Mouse (Mus musculus): ENCODE data around the gene Olfr552. TPM values are rescaled to one million over a fixed set of nuclear protein-coding genes. Genes with fewer than 3 reads are reported as not detected.
"Not testable (repeated sequence)": the region's sequence is repeated elsewhere in the genome, so short reads cannot be mapped to it uniquely, and the experiment has no call there.

Olfr552 gene
- under 1 TPM; 0.06 to 0.20 TPM for total RNA-seq (2021)
- long read RNA-seq, experiment 1: 0 reads
- long read RNA-seq, experiment 2: 0 reads

GRCm38 (mm10) chr7:102597378-102598031 is at the start of gene Olfr552:
Gene Olfr552, plus strand, starts transcription at chr7:102597770.
- intact Hi-C loops (cut with DNase I): no loop called here
- no peak for TF ChIP-seq CTCF (IDR thresholded peaks at IDR 0.05)
- no peak within 1 kb of the TSS for H3K27ac ChIP-seq
- no peak for DNase-seq
- no peak within 1 kb of the TSS for H3K4me3 ChIP-seq

- no peak for DNase-seq
- TF ChIP-seq CTCF (IDR thresholded peaks at IDR 0.05): no peak
- intact Hi-C loops (cut with DNase I): no loop called here
Observed at GRCm38 (mm10) chr7:102549570-102549969, 48.0 kb upstream of the Olfr552 start, which contains the start of gene Olfr549. Gene Olfr549, plus strand, starts transcription at chr7:102549870.

DNA sequence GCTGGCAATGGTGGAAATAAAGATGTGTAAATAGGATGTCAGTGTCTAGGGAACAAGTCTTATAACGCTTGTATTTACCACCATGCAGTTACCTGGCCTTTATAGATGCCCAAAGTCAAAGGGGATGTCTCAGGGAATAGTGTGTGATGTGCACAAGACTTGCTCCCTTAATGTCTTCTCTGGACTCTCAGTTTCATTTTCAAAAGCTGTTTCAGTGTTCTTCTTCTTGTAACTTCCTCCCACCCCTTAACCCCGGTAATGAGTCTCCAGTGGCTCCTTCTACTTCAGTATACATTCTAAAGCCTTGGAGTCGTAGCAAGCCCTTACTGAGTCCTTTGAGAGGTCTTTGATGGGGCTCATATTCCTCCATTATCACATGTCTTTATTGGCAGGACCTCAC is 44.3 kb upstream of the Olfr552 start:
- intact Hi-C loops (cut with DNase I): no loop called here
- no peak for DNase-seq
- no peak for TF ChIP-seq CTCF (IDR thresholded peaks at IDR 0.05)
- no peak overlapping the region for H3K4me3 ChIP-seq
- no peak overlapping the region for H3K27ac ChIP-seq

More at GRCm38 (mm10) chr7:102549570-102549969, 48.0 kb upstream of the Olfr552 start, which contains the start of gene Olfr549:
- Histone ChIP-seq H3K4me3 (no peak within 1 kb of the TSS), H3K27ac (no peak within 1 kb of the TSS)

DNA sequence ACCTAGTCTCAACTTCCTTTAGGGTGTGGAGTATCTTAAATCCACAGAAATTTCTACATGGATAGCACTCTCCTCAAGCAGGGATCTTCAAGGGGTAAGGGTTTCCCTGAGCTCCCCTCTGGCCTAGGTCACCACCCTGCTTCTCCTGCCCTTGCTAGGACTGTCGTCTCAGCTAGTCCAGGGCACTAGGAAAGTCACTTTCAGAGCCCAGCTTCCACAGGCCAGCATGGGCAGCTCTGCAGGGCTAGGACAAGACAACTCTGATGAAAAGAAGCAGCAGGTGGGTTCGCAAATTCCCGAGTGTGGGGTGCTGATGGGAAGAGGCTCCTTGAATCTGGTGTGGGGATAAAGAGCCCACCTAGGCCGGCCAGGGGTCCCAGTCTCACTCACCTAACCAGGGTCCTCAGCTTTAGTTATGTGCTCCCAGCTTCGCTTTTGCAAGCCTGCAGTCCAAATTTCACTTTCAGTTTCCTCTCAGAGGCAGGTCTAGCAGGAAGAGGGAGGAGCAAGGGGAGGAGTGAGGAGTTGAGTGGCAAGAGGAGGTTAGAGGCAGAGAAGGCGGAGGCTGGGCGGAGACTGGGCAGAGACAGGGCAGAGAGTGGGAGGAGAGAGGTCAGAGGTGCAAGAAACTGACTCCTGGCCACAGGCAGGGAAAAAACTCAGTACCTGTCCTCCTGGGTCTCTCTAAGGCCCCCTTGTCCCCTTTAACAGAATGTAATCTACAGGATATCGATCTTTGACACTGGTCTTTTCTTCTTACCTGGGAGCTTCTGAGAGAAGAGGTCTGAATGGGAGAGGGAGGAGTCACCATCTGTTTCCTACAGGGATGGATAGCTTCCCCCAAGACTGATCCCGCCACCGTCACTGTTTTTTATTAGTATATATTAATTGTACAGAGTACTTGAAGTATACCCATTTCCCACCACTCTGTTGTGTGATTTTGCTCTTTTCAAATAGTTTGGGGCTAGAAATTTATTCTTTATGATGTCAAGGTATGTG is 32.3 kb upstream of the Olfr552 start, which contains the start of gene Trim21:
TSS of gene Trim21 (minus strand) at position 488 of the 999 bp plus-strand sequence.
- TF ChIP-seq CTCF (IDR thresholded peaks at IDR 0.05): no peak
- DNase-seq: peak; percentile 91
- intact Hi-C loops (cut with DNase I): loop anchor here (5.0 kb wide), 1 partner anchor 53 kb away; no protein-coding TSS in a partner anchor
- peak within 1 kb of the TSS; percentile 82 for H3K4me3 ChIP-seq
- H3K27ac ChIP-seq: peak within 1 kb of the TSS; percentile 84

DNA sequence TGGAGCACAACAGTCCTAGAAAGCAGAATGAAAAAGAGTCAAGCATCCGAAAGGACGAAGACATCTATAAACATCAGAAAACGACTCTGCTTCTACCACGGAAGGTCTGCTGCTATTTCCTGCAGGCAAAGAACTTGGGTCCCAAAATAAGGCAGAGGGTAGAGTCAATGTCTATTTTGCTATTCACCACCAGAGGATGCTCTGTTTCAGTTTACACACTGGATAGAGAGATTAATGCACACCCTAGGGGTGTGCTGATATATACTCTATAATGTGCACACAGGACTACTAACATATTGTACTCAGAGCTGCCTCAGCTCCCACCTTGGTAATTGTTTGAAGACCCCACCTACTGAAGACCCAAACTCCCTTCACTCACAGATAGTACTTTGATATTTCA is 31.4 kb upstream of the Olfr552 start:
- intact Hi-C loops (cut with DNase I): loop anchor here (5.0 kb wide), 1 partner anchor 54 kb away; no protein-coding TSS in a partner anchor
- no peak for TF ChIP-seq CTCF (IDR thresholded peaks at IDR 0.05)
- no peak for DNase-seq
- Histone ChIP-seq H3K4me3 (no peak overlapping the region), H3K27ac (no peak overlapping the region)

- H3K27ac ChIP-seq: no peak within 1 kb of the TSS
- H3K4me3 ChIP-seq: no peak within 1 kb of the TSS
- DNase-seq: no peak
- intact Hi-C loops (cut with DNase I): no loop called here
- no peak for TF ChIP-seq CTCF (IDR thresholded peaks at IDR 0.05)
Observed at GRCm38 (mm10) chr7:102571142-102571541, 26.4 kb upstream of the Olfr552 start, which contains the start of gene Olfr550. Gene Olfr550, plus strand, starts transcription at chr7:102571442.

DNA sequence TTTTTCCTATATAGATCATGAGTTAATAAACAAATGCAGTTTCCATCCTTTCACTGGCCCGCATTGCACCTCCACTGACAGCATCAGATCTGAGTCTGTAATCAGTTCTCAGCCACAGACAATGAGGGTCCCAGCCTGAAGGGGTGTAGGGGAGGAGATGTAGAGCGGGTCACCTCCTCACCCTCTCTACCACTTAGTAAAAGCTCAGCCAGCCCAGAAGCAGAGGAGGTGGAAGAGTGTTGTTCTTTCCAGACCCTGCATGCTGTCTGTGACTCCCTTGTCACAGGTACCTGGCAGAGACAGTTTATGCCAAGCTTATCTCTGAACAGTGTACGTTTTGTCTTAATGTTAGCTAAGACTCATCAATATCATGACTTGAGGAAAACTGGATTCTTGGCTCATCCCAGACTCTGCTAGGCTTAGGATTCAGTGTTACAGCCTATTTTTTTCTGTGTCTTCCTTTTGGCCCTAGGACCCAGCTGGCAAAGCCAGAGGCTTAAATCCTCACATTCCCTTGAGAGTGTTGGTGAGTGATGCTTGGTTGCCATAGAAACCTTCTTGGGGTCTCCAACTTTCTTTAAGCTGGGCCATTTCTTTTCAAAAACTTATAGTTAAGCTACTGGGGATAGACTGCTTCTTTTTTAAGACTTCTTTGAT is 24.3 kb upstream of the Olfr552 start:
- Histone ChIP-seq H3K4me3 (no peak overlapping the region), H3K27ac (no peak overlapping the region)
- intact Hi-C loops (cut with DNase I): no loop called here
- no peak for TF ChIP-seq CTCF (IDR thresholded peaks at IDR 0.05)
- DNase-seq: no peak

GRCm38 (mm10) chr7:102575998-102576397 is 21.6 kb upstream of the Olfr552 start:
- Histone ChIP-seq H3K4me3 (no peak overlapping the region), H3K27ac (no peak overlapping the region)
- DNase-seq: no peak
- intact Hi-C loops (cut with DNase I): no loop called here
- no peak for TF ChIP-seq CTCF (IDR thresholded peaks at IDR 0.05)

GRCm38 (mm10) chr7:102591786-102592185 is 5.8 kb upstream of the Olfr552 start, which contains the start of gene Olfr551:
Gene Olfr551, minus strand, starts transcription at chr7:102591886.
- no peak within 1 kb of the TSS for H3K4me3 ChIP-seq
- no peak for TF ChIP-seq CTCF (IDR thresholded peaks at IDR 0.05)
- intact Hi-C loops (cut with DNase I): no loop called here
- no peak within 1 kb of the TSS for H3K27ac ChIP-seq
- no peak for DNase-seq

DNA sequence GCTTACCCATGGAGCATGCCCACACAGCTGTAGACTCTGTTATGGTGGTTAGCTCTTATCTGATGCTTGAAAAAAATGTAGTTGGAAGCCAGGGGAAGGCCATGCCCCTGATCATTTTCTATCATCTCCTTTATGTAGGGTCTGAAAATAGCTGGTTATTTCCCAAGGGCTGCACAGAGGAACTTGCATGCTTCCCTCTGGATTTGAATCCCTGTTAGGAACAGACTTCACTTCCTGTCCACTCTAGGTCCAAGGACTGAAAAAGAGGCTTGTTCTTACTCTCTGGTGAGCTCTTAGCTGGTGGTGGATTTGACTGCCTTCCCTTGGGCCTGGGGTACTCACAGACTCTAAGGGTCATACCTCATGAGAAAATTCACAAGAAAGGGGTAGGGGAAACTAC is 20.5 kb downstream of the Olfr552 start, which contains the start of gene Olfr553:
TSS of gene Olfr553 (minus strand) at position 101 of the 400 bp plus-strand sequence.
- intact Hi-C loops (cut with DNase I): no loop called here
- Histone ChIP-seq H3K4me3 (no peak within 1 kb of the TSS), H3K27ac (no peak within 1 kb of the TSS)
- TF ChIP-seq CTCF (IDR thresholded peaks at IDR 0.05): no peak
- no peak for DNase-seq

DNA sequence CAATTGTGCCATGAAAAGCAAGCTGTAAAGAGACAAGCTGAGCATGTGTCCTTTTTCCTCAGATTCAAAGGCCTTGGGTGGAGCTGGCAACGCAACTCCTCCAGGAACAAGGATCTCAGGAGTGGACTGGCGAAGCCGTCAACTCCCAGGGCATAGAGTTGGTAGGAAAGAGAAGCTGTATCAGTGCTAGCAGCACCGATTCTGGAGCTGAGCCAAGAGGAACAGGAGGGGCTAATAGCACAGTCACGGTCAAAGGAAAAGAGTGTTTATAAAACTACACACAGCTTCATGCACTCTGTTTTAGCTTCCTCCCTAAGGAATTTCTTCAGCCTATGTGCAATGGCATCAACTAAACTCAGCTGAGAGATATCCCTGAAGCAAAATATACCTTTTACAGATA is 22.0 kb downstream of the Olfr552 start:
- Histone ChIP-seq H3K4me3 (no peak overlapping the region), H3K27ac (no peak overlapping the region)
- TF ChIP-seq CTCF (IDR thresholded peaks at IDR 0.05): no peak
- intact Hi-C loops (cut with DNase I): no loop called here
- DNase-seq: no peak

DNA sequence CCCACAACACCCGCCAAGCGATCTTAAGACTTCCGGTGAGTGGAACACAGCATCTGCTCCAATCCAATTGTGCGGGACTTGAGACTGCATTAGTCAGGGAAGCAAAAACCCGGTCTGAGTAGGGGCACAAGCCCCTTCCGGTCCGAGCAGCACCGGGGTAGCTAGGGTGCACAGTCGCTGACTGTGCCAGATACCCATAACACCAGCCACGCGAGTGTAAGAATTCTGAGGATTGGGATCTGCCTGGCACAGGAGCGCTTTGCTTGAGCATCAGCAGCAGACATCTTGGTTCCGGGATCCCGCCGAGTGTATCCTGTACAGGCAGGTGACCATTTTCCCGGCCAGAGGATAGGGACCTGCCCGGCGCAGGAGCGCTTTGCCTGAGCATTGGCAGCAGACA is 22.8 kb downstream of the Olfr552 start:
- H3K4me3 ChIP-seq; H3K27ac ChIP-seq; DNase-seq; intact Hi-C loops (cut with DNase I): not testable (repeated sequence)

All from gastrocnemius, adult 2 months (tissue).